ENCODE assay signal across 13 mouse cellular contexts in the genomic region with DNA sequence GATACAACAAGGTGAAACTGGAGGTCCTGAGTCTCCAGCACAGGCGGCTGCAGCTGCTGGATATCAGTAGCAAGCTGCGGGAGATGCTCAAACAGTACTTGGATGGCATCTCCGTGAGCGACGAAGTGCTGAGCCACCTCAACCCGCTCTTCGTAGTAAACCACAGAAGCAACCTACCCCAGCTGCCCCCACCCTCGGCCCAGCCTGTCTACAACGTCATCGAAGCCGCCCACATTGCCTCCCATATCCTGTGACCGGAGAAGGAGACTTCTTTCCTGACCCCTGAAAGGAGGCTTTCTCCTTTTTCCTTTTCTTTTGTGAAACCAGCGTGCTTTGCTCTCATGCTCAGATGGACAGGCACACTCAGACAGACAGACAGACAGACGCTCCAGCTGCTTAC. TPM values are rescaled to one million over a fixed set of nuclear protein-coding genes. Genes with fewer than 3 reads are reported as not detected.
DNase-seq lines count a peak whose midpoint lies in the region; ATAC-seq and TF ChIP-seq lines count a peak whose summit lies in the region.
"Had no signal": no experiment of that assay in that cellular context is flagged by ENCODE, and none has a peak within 500 bp of the region (broad histone marks: within the 10 kb centered on the region; RNA-seq: fewer than 3 reads in every experiment).

No protein-coding gene starts in this region.

- H3K36me3 ChIP-seq in forebrain, embryonic 12.5 days (replicated peaks), result no peaks in the 10 kb centered on the region
- H3K36me3 ChIP-seq in forebrain, postnatal 0 days (ENCODE audit: insufficient read depth), result no peaks in the 10 kb centered on the region

- H3K9ac ChIP-seq in forebrain, embryonic 12.5 days, result no peak overlapping the region
- H3K9ac ChIP-seq in forebrain, postnatal 0 days, result no peak overlapping the region

- 0 out of 2 replicates have a peak overlapping the region, but pooled peaks have one; percentile 54 for H3K27ac ChIP-seq in forebrain, embryonic 12.5 days
- H3K27ac ChIP-seq in forebrain, postnatal 0 days (ENCODE audit: low read depth, low read length), result no peak overlapping the region

- no peak for TF ChIP-seq CTCF in forebrain, postnatal 0 days (IDR thresholded peaks at IDR 0.05; ENCODE audit: low read depth)

- no peak overlapping the region for H3K4me3 ChIP-seq in forebrain, embryonic 12.5 days (replicated peaks)
- H3K4me3 ChIP-seq in forebrain, postnatal 0 days (ENCODE audit: low read depth, low read length), result no peak overlapping the region
- H3K4me3 ChIP-seq: myocyte had no signal

- no peak; the same call in 1 of the 2 replicates for ATAC-seq in forebrain, embryonic 12.5 days (ENCODE audit: low FRiP score)
- no peak for ATAC-seq in forebrain, postnatal 0 days

- intact Hi-C loops in left cerebral cortex, postnatal 4 days (cut with DNase I), result no loop called here

- H3K4me1 ChIP-seq in forebrain, embryonic 12.5 days, result peaks cover 45% of the 10 kb centered on the region
- 0 out of 2 replicates have a peak, but pooled peaks cover 9% of the 10 kb centered on the region for H3K4me1 ChIP-seq in forebrain, postnatal 0 days (ENCODE audit: insufficient read depth)

- WGBS in forebrain, embryonic 12.5 days, result 68% methylated on average over 14 of the region's 14 CpGs
- WGBS in forebrain, postnatal 0 days, result 59% methylated on average over 14 of the region's 14 CpGs

- DNase-seq in forebrain, postnatal 0 days, result no peak
- DNase-seq in kidney, postnatal 10 days, result peak; percentile 67
- no peak for DNase-seq in kidney, adult 8-10 months
- DNase-seq in kidney, postnatal 25 days, result peak; percentile 41 to 64
- DNase-seq in thymus, postnatal 25 days, result peak; percentile 33
- DNase-seq in left cerebral cortex, postnatal 4 days, result no peak
- DNase-seq in spleen, adult 12 weeks (ENCODE audit: low spot score), result no peak
- DNase-seq: layer of hippocampus, adult 9-11 months; right cerebral cortex, postnatal 14 days had no signal

- peaks cover 58% of the 10 kb centered on the region for H3K27me3 ChIP-seq in forebrain, embryonic 12.5 days
- 0 out of 2 replicates have a peak, but pooled peaks cover 4% of the 10 kb centered on the region for H3K27me3 ChIP-seq in forebrain, postnatal 0 days (ENCODE audit: insufficient read depth, low read length)

- H3K4me2 ChIP-seq in forebrain, embryonic 12.5 days, result no peak overlapping the region
- no peak overlapping the region for H3K4me2 ChIP-seq in forebrain, postnatal 0 days (ENCODE audit: low read depth)

- no peaks in the 10 kb centered on the region for H3K9me3 ChIP-seq in forebrain, embryonic 12.5 days
- no peaks in the 10 kb centered on the region for H3K9me3 ChIP-seq in forebrain, postnatal 0 days (ENCODE audit: low read length)

RNA-seq across cellular contexts. Expression of a gene that starts 5.1 kb away (rescaled TPM):
- 6.2 and 8.5 TPM in 2 replicates for polyA plus RNA-seq in forebrain, embryonic 12.5 days (2016; fragmentation: Nextera tagmentation; extraction: Ambion mirVana)
- 0.90 and 2.9 TPM in 2 replicates for total RNA-seq in forebrain, postnatal 0 days (2014; rRNA removed)
- 5.2 and 5.3 TPM in 2 replicates for polyA plus RNA-seq in forebrain, postnatal 0 days (2015; fragmentation: Nextera tagmentation; extraction: Ambion mirVana)
- total RNA-seq in left cerebral cortex, postnatal 4 days (2021), result 1 to 10 TPM; 2.7 to 3.5 TPM

RNA-seq across cellular contexts. Expression of a gene that starts 14.8 kb away (rescaled TPM):
- 1.5 and 1.7 TPM in 2 replicates for polyA plus RNA-seq in forebrain, embryonic 12.5 days (2016; fragmentation: Nextera tagmentation; extraction: Ambion mirVana)
- total RNA-seq in forebrain, postnatal 0 days (2014; rRNA removed), result 6.1 and 8.2 TPM in 2 replicates
- 5.6 and 10.5 TPM in 2 replicates for polyA plus RNA-seq in forebrain, postnatal 0 days (2015; fragmentation: Nextera tagmentation; extraction: Ambion mirVana)
- 10 to 100 TPM in 1 of 2 experiments, 1 to 10 TPM in 1; 9.9 to 10.3 TPM for total RNA-seq in left cerebral cortex, postnatal 4 days (2021)
- total RNA-seq: gastrocnemius, postnatal 4 days had no signal
- polyA plus RNA-seq: liver, embryonic 16.5 days had no signal

RNA-seq across cellular contexts. Expression of a gene that starts 40.2 kb away (rescaled TPM):
- polyA plus RNA-seq in forebrain, embryonic 12.5 days (2016; fragmentation: Nextera tagmentation; extraction: Ambion mirVana), result 58.2 and 58.3 TPM in 2 replicates
- total RNA-seq in forebrain, postnatal 0 days (2014; rRNA removed), result 99.6 and 116 TPM in 2 replicates
- 62.5 and 104 TPM in 2 replicates for polyA plus RNA-seq in forebrain, postnatal 0 days (2015; fragmentation: Nextera tagmentation; extraction: Ambion mirVana)
- total RNA-seq in left cerebral cortex, postnatal 4 days (2021), result 100 to 1,000 TPM; 318 to 348 TPM

RNA-seq across cellular contexts. Expression of a gene that starts 45.6 kb away (rescaled TPM):
- 3.9 TPM in 2 replicates for polyA plus RNA-seq in forebrain, embryonic 12.5 days (2016; fragmentation: Nextera tagmentation; extraction: Ambion mirVana)
- 34.1 and 56.6 TPM in 2 replicates for total RNA-seq in forebrain, postnatal 0 days (2014; rRNA removed)
- 20.9 and 24.1 TPM in 2 replicates for polyA plus RNA-seq in forebrain, postnatal 0 days (2015; fragmentation: Nextera tagmentation; extraction: Ambion mirVana)
- 10 to 100 TPM; 46.5 to 49.7 TPM for total RNA-seq in left cerebral cortex, postnatal 4 days (2021)

RNA-seq across cellular contexts. Expression of a gene that starts 55.1 kb away (rescaled TPM):
- 0.18 and 0.24 TPM in 2 replicates for polyA plus RNA-seq in forebrain, embryonic 12.5 days (2016; fragmentation: Nextera tagmentation; extraction: Ambion mirVana)
- total RNA-seq in forebrain, postnatal 0 days (2014; rRNA removed), result 0.31 and 1.1 TPM in 2 replicates
- not detected in 2 replicates for polyA plus RNA-seq in forebrain, postnatal 0 days (2015; fragmentation: Nextera tagmentation; extraction: Ambion mirVana)
- under 1 TPM; 0.36 to 0.40 TPM for total RNA-seq in left cerebral cortex, postnatal 4 days (2021)
- polyA plus RNA-seq: liver, embryonic 16.5 days had no signal

Comparison
In these comparisons a context has a peak if more than half of its experiments do, and no peak if none do; other contexts are left out.
1. DNase-seq: peak in kidney, postnatal 10 days (single experiment), kidney, postnatal 25 days (2 of 2) and thymus, postnatal 25 days (single experiment); none in forebrain, postnatal 0 days (single experiment), kidney, adult 8-10 months (0 of 2), left cerebral cortex, postnatal 4 days (single experiment) and spleen, adult 12 weeks (single experiment).